Mouse (Mus musculus): Measurements from ENCODE around the gene Hrh3. TPM values are rescaled to one million over a fixed set of nuclear protein-coding genes. Genes with fewer than 3 reads are reported as not detected.

Gene Hrh3
- total RNA-seq, 2 experiments from 2014 or later, result 0.13 TPM; not detected in 1

DNA sequence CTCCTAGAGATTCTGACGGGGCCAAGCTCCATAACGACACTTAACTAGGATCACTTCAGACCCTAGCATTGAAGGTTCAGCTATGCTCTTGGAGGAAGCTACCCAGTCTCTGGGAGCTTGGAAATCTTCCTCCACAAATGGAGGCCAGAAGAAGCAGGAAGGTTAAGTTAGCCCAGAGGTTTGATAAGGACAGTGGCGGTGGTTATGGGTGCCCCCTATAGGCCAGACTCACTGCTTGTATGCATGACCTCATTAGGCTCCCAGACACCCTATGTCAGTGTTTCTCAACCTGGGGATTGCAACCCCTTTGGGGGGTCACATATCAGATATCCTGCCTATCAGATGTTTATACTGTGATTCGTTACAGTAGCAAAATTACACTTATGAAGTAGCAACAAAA, 2.8 kb upstream of the Hrh3 start:
- no peak for DNase-seq

DNA sequence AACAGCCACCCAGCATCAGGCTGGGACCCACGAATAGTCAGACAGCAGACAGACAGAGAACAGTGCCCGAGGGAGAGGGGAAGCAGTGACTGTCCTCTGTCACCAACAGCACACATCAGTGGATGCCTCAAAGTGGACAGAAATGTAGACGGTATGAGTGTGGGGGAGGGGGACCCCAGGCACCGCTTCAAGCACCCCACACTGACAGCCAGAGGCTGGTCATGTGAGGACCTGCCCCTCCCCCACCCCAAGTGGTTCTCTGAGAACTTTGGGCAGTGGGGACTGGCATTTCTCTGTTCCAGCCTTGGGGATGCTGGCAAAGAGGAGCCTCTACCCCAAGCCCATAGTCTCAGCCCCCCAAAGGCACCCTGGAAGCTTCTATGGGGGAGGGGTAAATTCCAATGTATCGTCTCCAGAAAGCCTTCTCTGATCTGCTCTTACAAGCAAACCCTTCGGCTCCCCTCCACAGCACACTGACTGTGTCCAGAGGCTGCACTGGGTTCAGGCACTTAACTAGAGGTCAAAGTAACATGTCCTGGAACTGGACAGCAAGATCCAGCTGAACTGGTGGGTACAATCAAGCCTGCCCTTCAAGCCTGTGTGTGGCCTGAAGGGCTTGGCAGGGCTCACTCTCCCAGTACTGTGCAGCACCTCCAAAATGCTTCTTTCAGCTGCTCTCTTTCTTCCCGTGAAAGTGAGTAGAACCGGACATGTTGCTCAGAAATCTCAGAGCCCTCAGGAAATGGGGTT, 1.3 kb upstream of the Hrh3 start:
- no peak for DNase-seq

DNA sequence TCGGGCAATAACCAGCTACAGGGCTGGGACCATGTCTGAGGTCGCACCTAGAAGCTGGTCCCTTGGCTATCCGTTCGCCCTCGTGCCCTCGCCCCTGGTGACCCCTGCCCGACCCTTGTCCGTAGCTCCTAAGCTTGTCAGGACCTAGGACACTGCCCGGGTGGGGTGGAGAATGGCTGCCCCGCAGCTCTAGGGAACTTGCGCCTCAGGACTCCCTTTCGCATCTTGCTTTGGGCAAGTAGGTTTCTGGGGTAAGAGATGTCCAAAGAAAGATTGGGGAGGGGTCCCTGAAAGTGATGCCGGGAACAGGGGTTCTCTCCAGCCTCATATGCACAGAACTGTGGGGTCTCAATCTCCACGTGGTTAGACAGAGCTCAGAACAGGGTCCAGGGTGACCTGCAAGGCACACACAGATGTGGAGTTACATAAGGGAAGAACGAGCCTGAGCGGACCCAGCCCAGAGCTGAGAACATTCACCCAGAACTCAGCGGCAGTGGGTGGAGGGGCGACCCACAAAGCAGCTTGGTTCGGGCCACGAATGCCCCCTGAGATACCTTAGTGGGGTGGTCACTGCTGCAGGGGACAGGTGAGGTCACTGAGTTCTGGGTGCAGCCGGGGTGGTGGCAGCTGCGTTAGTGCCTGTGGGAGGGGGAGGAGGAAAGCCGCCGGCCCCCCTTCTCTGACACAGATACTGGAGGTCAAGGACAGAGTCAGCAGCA, 530 bp upstream of the Hrh3 start:
- DNase-seq, result no peak

DNA sequence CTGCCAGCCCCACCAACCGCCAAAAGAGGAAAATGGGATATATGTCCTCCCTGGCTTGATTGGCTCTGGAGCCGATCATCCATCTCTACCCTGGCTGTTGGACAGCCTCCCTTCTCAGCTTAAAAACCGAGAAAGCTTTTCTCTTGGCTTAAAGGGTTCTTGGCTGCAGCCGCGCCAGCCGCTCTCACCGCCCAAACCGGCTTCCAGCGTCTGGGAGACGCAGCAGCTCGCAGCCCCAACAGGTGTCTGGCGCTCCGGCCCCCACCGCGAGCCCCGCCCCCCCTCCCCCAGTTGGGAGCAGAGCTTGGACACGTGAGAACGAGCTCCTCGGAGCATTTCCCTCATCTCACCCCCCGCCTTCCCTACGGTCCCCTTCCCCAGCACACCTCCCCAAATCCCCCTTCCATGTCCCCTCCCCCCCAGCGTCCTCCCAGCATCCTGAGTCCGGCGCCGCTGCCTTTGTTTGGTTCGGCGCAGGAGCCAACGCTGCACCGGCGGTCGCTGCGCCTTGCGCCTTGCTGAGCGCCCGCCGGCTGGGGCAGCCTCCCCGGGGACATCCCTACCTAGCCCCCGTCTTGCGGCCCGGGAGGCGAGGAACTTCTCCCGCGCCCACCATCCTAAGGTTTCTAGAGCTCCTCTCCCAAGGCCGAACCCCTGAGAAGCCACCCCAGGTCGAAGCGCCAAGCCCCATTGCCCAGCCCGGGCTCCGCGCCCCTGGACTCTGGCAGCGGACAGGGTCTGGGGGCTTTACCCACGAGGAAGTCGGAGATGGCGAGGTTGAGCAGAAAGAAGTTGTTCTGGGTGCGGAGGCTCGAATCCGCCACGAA, 924 bp downstream of the Hrh3 start:
- DNase-seq, result no peak

DNA sequence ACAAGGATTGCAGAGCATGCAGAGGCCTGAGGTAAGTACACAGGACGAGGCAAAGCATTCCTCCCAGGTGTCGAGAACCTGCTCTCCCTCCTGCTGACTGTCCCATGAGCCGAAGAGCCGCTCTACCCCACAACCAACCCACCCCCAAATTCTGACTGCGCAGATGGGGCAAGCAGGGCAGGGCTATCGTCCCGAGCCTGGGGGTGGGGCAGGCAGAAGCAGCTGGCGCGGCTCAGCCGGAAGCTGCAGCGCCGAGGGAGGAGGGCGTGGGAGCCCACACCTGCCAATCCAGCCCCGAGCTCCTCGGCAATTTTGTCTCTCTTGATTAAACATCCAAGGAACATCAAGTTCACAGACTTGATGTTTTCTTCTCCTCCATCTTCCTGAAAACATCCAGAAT, 4.8 kb downstream of the Hrh3 start:
- DNase-seq, result no peak

DNA sequence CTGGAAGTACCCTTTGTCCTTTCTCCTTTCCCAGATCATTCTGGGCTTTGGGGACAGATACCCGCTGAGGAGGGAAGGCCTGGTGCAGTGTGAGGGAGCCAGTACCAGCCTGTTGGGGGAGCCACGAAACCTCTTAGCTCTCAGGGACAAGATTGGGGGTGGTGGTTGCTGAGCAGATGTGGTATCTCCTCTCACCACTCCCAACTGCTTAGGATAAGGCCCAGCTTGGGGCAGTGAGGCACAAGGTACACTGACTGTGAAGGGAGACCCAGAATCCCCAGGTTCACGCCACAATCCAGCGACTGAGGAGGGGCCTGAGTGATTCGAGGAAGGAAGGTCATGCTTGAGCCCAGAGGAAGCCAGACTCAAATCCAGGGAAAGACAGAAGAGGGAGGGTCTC, 6.1 kb downstream of the Hrh3 start:
- DNase-seq, result no peak

DNA sequence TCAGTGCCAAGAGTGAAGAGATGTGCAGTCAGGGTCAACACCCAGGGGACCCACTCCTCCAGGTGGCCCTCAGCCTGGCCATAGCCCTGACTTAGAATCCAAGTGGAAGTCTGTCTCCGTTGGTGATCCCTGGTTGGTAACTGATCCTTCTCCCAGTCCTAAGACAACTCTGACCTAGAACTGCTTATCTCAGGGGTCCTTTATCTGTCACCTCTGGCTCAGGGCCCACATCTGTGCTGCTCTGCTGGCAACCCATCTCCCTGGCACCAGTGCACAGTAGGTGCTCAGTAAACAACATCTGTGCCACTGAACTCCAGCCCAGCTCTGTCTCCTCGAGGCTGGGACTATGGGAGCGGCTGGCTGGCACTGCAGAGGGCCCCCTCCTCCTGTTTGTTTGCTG, 6.7 kb downstream of the Hrh3 start:
- no peak for DNase-seq

DNA sequence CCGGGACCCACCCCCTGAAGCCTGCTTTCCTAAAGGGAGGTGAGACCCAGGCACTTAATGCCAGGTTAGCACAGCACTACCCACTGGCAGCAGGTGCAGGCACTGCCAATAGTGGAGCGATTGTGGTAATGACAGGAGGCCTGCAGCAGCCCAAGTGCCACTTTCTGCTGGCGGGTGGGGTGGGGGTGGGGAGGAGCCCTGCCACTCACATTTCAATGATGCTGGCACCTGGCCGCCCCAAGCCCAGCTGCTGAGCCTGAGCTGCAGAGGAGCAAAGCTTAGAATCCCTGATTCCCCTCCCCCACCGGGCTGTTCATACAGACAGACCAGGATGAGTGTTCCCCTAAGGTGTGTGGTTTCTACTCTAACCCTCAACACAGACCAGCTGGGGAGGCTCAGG, 8.6 kb downstream of the Hrh3 start:
- DNase-seq, result no peak

DNA sequence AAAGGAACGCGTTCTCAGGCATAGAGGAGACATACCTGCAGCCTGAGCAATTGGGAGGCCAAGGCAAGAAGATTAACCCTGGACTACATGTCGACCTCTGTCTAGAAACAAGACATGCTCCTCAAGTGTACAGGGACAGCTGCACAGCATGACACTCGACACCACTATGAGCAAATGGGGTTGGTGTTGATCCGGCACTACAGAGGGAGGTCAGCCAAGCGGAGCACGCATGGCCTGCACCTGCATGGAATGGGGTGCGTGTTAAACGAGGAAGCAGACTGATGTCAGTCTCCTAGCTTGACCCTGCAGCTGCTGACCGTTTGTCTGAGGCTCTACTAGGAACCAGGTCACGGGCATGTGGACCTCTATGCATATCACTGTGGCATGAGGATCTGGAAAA, 14.0 kb downstream of the Hrh3 start:
- DNase-seq, result no peak

DNA sequence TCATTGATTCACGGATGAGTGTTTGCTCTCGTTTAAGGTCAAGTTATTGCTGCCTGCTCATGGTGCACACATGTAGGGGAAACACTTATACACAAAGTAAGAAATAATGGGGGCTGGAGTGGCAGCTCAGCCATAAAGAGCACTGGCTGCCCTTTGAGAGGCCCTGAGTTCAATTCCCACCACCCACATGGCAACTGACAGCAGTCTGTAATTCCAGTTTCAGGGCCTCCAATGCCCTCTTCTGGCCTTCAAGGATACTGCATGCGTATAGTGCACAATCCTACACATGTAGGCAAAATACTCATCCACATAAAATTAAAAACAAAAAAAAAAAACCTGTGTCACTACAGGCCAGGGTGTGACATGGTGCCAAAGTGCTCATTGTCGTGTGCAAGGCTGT, 16.8 kb downstream of the Hrh3 start:
- no peak for DNase-seq

DNA sequence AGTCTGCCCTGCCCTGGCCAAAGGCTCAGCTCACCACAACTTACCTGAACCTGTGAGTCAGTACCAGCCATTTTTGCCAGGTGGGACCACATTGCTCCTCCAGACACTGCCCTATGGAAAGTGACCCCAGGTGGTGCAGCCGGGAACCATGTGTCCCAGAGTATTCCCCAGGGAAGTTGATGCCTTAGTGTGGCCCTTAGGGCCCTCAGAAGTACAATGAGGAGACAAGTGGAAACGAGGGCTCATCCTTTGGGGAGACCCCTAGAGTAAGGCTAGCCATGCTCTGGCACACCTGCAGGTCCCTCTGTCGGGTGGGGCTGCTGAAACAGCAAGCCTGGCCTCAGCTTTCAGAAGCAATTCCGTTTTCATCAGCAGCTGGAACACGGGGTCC, 17.7 kb downstream of the Hrh3 start:
- DNase-seq, result no peak

DNA sequence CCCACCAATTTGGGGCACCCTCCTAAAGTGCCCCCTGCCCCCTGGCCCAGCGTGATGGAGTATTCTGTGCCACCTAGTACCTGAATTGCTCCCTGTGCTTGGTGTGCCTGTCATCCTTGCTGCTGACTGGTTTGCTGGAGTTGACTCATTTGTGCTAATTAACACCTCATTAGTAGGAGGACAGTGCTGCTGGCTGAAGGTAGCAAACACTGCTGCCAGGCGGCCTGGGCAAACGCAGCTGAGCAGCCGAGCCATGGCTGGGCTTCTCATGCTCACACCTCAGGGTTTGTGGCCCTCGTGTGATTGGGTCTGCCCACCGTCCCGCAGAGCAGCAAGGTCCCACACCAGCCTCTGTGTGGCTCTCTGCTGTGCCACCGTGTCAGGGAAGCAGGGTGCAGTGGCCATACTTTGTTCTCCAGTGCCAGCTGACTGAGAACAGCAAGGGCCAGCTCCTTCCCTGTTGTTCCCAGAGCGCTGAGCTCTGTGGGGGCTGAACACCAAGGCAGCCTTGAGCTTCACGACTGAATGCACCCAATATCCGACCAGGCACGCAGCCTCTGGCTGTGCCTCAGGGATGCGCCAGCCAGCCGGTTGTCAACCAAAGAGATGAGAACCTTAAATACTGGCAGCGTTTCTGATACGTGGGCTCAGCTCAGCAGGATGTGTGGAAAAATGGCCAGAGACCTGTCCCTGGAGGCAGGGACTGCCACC, 18.2 kb downstream of the Hrh3 start:
- DNase-seq, result no peak

DNA sequence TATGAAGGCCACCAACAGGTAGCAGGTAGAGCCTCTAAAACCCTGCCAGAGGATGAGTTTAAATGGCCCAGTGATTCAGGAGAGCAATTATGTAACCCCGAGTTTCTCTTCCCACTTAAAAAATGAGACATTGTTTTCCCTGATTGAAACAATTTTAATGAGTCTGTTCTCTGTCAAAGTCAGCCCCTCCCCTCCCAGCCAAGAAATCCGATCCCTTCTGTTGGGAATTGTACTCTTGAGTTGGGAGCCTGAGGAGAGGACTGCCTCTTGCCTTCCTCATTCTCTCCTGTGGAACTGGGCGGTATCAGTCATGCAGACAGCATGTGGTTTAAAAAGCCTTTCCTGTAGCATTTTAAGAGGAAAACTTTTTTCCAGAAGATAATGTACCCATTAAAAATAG, 19.7 kb downstream of the Hrh3 start:
- DNase-seq, result no peak

DNA sequence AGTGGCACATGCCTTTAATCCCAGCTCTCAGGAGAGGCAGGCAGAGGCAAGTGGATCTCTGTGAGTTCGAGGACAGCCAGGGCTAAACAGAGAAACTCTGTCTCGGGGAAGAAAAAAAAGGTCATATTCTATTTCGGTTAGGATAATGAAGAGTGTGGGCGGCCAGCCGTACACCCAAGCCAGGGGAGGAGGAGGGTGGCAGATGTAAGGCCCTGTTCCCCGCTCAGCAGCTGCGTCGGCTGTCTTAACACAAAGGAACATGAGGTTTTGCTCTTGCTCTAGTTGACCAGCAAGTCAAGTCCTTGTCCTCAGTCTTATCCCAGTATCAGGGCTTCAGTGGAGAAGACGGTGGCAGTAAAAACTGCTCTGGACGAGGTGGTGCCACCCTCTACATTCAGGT, 21.2 kb downstream of the Hrh3 start:
- DNase-seq, result no peak

DNA sequence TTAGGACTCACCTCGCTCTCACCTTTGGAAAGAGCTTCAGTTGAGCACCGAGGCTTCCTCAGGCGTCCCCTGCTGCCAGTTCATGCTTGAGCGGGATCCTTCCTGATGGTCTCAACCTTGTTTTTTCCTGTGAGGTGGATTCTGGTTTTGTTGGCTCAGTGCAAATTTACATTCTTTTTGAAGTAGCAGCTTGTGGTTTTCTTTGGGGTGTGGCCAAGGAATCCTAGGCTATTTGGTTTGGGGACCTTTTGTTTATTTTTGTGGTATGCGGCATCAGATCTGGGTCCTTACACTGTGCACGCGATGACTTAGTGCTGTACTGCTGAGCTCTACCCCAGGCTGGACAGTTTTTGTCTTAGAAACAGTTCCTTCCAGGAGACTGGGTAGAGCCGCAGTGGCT, 23.6 kb downstream of the Hrh3 start:
- DNase-seq, result no peak

DNA sequence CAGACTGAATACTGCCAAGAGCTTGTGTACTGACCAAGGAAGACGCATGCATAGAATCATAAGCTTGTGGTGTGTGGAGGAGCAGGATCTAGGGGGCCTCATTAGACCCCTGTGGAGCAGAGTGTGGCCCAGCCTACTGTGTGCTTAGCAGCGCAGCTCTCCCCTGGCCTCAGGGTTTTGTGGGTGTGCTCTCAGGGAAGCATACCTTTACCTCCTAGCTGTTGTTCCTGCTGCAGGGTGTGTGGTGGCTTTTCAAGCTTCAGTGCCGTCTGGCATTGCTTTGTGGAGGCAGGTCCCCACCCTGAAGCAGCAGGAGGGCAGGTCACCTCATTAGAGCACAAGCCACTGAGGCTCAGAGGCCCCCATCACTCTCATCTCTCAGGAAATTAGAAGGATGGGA, 26.7 kb downstream of the Hrh3 start:
- DNase-seq, result no peak

DNA sequence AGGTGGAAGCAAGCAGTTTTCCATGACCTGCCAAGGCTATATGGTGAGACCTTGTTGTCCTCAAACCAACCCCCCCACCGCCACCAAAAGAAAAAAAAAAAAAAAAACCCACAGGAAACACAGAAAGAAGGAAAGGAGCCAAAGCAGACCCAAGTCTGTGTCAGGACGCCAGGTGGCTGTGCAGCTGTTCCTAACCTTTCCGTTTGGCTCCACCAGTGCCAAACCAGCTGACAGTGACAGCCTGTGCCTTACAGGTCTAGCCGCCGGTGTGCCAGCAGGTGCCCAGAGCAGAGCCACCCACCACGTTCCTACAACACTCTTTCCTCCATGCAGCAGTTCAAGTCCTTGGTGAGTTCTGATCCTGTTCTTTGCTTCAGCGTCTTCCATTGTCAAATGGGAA, 31.4 kb downstream of the Hrh3 start:
- no peak for DNase-seq

DNA sequence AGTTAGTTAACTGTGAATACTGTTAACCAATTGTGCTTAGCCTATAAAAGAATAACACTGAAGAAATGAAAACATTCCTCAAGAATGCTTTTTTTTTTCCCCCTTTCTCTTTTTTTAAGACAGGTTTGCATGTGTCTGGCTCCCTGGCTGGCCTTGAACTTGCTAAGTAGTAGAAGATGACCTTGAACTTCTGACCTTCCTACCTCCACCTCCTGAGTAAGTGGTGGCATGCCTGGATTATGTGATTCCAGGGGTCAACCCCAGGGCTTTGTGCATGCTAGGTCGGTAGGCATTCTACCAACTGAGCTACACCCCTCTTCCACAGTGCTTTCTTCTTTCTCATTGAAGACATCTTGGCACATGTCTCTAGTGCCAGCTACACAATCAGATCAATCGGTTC, 32.6 kb downstream of the Hrh3 start:
- DNase-seq, result no peak

DNA sequence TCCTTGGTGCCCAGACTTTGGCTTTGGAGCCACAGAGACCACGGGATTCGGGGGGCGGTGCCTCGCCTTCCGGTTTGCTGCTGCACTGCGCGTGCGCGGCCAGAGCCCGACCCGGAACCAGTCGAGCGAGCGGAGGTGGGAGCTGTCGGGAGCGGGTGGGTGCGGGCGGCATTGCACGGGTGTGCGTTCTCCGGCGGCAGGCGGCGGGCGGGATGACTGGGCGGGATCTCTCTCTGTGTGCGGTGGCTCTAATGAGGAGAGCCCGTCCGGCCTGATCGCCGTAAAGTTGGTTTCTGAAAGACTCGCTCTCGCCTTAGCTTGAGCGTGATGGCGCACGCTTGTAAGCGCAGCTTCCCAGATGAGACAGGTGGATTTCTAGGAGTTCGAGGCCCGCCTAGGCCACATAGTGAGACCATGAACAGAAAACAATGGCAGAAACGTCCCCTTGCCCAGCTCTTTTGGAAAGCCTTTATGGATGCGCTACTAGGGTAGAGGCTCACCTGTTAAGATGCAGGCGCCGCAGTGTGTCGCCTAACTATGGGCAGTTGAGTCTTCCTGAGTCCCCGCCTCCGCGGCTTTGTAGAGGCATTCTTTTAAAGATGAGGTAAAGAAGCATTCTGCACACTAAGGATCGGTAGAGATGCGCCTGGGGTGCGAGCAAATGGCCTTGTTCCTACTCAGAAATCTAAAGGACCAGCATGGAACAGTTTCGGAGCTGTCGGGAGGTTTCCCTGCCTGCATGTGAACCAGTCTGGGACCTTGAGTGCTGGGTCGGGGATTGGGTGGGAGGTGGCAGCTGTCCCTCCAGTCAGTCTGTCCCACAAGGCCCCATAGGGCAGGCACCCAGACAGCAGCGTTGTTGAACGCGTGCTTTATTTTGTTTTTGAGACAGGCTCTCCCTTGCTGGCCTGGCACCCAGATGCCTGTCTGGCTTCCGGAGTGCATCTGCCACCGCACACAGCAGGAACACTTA, 33.5 kb downstream of the Hrh3 start, which contains the start of gene Mtg2:
Gene Mtg2 (plus strand): TSS at position 108 of the 973 bp plus-strand sequence.
- peak; percentile 96 for DNase-seq

DNA sequence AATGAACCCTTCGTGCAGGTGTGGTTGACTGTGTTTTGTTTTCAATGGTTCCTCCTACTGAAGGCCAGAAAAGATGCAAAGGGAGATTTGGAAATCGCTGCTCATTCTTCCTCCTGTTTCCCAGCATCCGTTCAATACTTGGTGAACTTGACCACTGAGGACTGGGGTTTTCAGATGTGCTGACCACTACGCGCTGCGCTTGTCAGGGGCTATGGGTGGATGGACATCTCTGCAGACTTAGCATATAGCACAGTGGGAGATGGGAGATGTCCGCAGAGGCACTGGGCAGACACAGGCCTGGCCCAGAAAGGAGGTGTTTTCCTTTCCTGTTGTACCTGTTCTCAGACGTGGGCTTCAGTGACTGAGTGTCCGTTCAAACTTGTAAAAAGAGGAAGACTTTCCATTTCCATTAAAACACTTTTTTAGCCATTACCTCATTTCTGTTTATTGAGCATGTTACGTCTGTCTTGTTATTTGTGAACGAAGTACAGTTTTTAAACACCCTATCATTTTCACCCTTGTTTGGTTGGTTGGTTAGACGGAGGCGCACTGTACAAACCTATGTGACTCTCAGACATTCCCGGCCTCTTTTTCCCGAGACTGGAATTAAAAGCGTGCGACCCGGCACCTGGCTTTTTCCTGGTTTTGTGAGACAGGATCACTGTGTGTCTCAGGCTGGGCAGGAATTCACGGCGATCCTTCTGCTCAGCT, 34.4 kb downstream of the Hrh3 start:
- DNase-seq, result no peak
